Mouse (Mus musculus): Measurements from ENCODE around the gene Cyb561d2. TPM values are rescaled to one million over a fixed set of nuclear protein-coding genes. Genes with fewer than 3 reads are reported as not detected.

Gene Cyb561d2
- total and polyA plus RNA-seq, 3 experiments = 11.7 to 23.1 TPM; not detected in 1

- no peaks in the 10 kb centered on the region for H3K36me3 ChIP-seq (replicated peaks)
- DNase-seq (ENCODE audit: low spot score) (no peak), ATAC-seq (ENCODE audit: extremely low read depth, insufficient number of reproducible peaks, low FRiP score, poor library complexity, severe bottlenecking) (no peak)
- peaks cover 76% of the 10 kb centered on the region for H3K27me3 ChIP-seq (ENCODE audit: insufficient read depth, low read length)
- no peak for TF ChIP-seq GATA2 (IDR thresholded peaks at IDR 0.05; ENCODE audit: borderline replicate concordance, low read depth, low read length)
- TF ChIP-seq CTCF (IDR thresholded peaks at IDR 0.05; ENCODE audit: low read depth, low read length) = no peak
- no peak for TF ChIP-seq TAL1 (conservative IDR thresholded peaks at IDR 0.05; ENCODE audit: low read depth, low read length)
- TF ChIP-seq GATA1 (IDR thresholded peaks at IDR 0.05; ENCODE audit: borderline replicate concordance, low read length) = no peak
- no peak for TF ChIP-seq POLR2AphosphoS5 (IDR thresholded peaks at IDR 0.05; ENCODE audit: insufficient replicate concordance, low read depth, low read length)
- H3K9me3 ChIP-seq (replicated peaks) = no peaks in the 10 kb centered on the region
- H3K4me3 ChIP-seq (ENCODE audit: low read depth, low read length) = no peak overlapping the region
- H3K4me1 ChIP-seq (ENCODE audit: insufficient read depth, low read depth, low read length) = peaks cover 3% of the 10 kb centered on the region
These were observed 20.8 kb downstream of the Cyb561d2 start for GRCm38 (mm10) chr9:107521190-107521589.

GRCm38 (mm10) chr9:107520331-107520730 is 21.7 kb downstream of the Cyb561d2 start:
- TF ChIP-seq GATA1 (IDR thresholded peaks at IDR 0.05; ENCODE audit: borderline replicate concordance, low read length) (no peak), TAL1 (conservative IDR thresholded peaks at IDR 0.05; ENCODE audit: low read depth, low read length) (no peak), CTCF (IDR thresholded peaks at IDR 0.05; ENCODE audit: low read depth, low read length) (no peak), GATA2 (IDR thresholded peaks at IDR 0.05; ENCODE audit: borderline replicate concordance, low read depth, low read length) (no peak), POLR2AphosphoS5 (IDR thresholded peaks at IDR 0.05; ENCODE audit: insufficient replicate concordance, low read depth, low read length) (no peak)
- peaks cover 69% of the 10 kb centered on the region for H3K27me3 ChIP-seq (ENCODE audit: insufficient read depth, low read length)

GRCm38 (mm10) chr9:107514303-107514955 is 27.6 kb downstream of the Cyb561d2 start:
- ATAC-seq (ENCODE audit: extremely low read depth, insufficient number of reproducible peaks, low FRiP score, poor library complexity, severe bottlenecking) (no peak), DNase-seq (ENCODE audit: low spot score) (peak; percentile 65)
- no peak overlapping the region for H3K4me3 ChIP-seq (ENCODE audit: low read depth, low read length)
- no peaks in the 10 kb centered on the region for H3K9me3 ChIP-seq (replicated peaks)
- no peaks in the 10 kb centered on the region for H3K36me3 ChIP-seq (replicated peaks)
- peaks cover 62% of the 10 kb centered on the region for H3K27me3 ChIP-seq (ENCODE audit: insufficient read depth, low read length)
- H3K4me1 ChIP-seq (ENCODE audit: insufficient read depth, low read depth, low read length) = peaks cover 6% of the 10 kb centered on the region; the same call in 1 of the 2 replicates
- TF ChIP-seq CTCF (IDR thresholded peaks at IDR 0.05; ENCODE audit: low read depth, low read length) (peak; percentile 94), GATA1 (IDR thresholded peaks at IDR 0.05; ENCODE audit: borderline replicate concordance, low read length) (no peak)

More at GRCm38 (mm10) chr9:107520331-107520730, 21.7 kb downstream of the Cyb561d2 start:
- Histone ChIP-seq H3K36me3 (replicated peaks) (no peaks in the 10 kb centered on the region), H3K9me3 (replicated peaks) (no peaks in the 10 kb centered on the region), H3K4me1 (ENCODE audit: insufficient read depth, low read depth, low read length) (peaks cover 3% of the 10 kb centered on the region; the same call in 1 of the 2 replicates), H3K4me3 (ENCODE audit: low read depth, low read length) (no peak overlapping the region)
- no peak for ATAC-seq (ENCODE audit: extremely low read depth, insufficient number of reproducible peaks, low FRiP score, poor library complexity, severe bottlenecking)
- DNase-seq (ENCODE audit: low spot score) = no peak

GRCm38 (mm10) chr9:107512326-107512725 is 29.7 kb downstream of the Cyb561d2 start:
- no peak overlapping the region for H3K4me3 ChIP-seq (ENCODE audit: low read depth, low read length)

GRCm38 (mm10) chr9:107511436-107511835 is 30.6 kb downstream of the Cyb561d2 start:
- Histone ChIP-seq H3K4me1 (ENCODE audit: insufficient read depth, low read depth, low read length) (peaks cover 3% of the 10 kb centered on the region; the same call in 1 of the 2 replicates), H3K27me3 (ENCODE audit: insufficient read depth, low read length) (peaks cover 53% of the 10 kb centered on the region), H3K9me3 (replicated peaks) (no peaks in the 10 kb centered on the region), H3K36me3 (replicated peaks) (no peaks in the 10 kb centered on the region), H3K4me3 (ENCODE audit: low read depth, low read length) (no peak overlapping the region)
- TF ChIP-seq TAL1 (conservative IDR thresholded peaks at IDR 0.05; ENCODE audit: low read depth, low read length) (no peak), GATA1 (IDR thresholded peaks at IDR 0.05; ENCODE audit: borderline replicate concordance, low read length) (no peak)
- no peak for ATAC-seq (ENCODE audit: extremely low read depth, insufficient number of reproducible peaks, low FRiP score, poor library complexity, severe bottlenecking)
- no peak for DNase-seq (ENCODE audit: low spot score)

More at GRCm38 (mm10) chr9:107512326-107512725, 29.7 kb downstream of the Cyb561d2 start:
- Histone ChIP-seq H3K9me3 (replicated peaks) (no peaks in the 10 kb centered on the region), H3K4me1 (ENCODE audit: insufficient read depth, low read depth, low read length) (peaks cover 3% of the 10 kb centered on the region; the same call in 1 of the 2 replicates), H3K36me3 (replicated peaks) (no peaks in the 10 kb centered on the region), H3K27me3 (ENCODE audit: insufficient read depth, low read length) (peaks cover 60% of the 10 kb centered on the region)
- ATAC-seq (ENCODE audit: extremely low read depth, insufficient number of reproducible peaks, low FRiP score, poor library complexity, severe bottlenecking) = no peak
- DNase-seq (ENCODE audit: low spot score) = no peak
- no peak for TF ChIP-seq TAL1 (conservative IDR thresholded peaks at IDR 0.05; ENCODE audit: low read depth, low read length)

GRCm38 (mm10) chr9:107510384-107511100 is 31.5 kb downstream of the Cyb561d2 start:
- TF ChIP-seq CTCF (IDR thresholded peaks at IDR 0.05; ENCODE audit: low read depth, low read length) (no peak), TAL1 (conservative IDR thresholded peaks at IDR 0.05; ENCODE audit: low read depth, low read length) (no peak), GATA1 (IDR thresholded peaks at IDR 0.05; ENCODE audit: borderline replicate concordance, low read length) (no peak), POLR2AphosphoS5 (IDR thresholded peaks at IDR 0.05; ENCODE audit: insufficient replicate concordance, low read depth, low read length) (no peak), GATA2 (IDR thresholded peaks at IDR 0.05; ENCODE audit: borderline replicate concordance, low read depth, low read length) (no peak)
- no peak for ATAC-seq (ENCODE audit: extremely low read depth, insufficient number of reproducible peaks, low FRiP score, poor library complexity, severe bottlenecking)

More at GRCm38 (mm10) chr9:107510384-107511100, 31.5 kb downstream of the Cyb561d2 start:
- Histone ChIP-seq H3K4me3 (ENCODE audit: low read depth, low read length) (no peak overlapping the region), H3K9me3 (replicated peaks) (no peaks in the 10 kb centered on the region), H3K27me3 (ENCODE audit: insufficient read depth, low read length) (peaks cover 55% of the 10 kb centered on the region), H3K4me1 (ENCODE audit: insufficient read depth, low read depth, low read length) (peaks cover 3% of the 10 kb centered on the region; the same call in 1 of the 2 replicates), H3K36me3 (replicated peaks) (no peaks in the 10 kb centered on the region)
- DNase-seq (ENCODE audit: low spot score) = no peak

Measured in G1E (cell line).